Mouse (Mus musculus) liver, embryonic 16.5 days (tissue): Measurements from ENCODE around the gene Sfxn2. TPM values are rescaled to one million over a fixed set of nuclear protein-coding genes. Genes with fewer than 3 reads are reported as not detected.
A peak's percentile ranks its signal among the peaks of the same experiment; 100 is the strongest.

Experiments used
- ATAC-seq: fragments of 200-750 bp; cut with Nextera tagmentation; 2 replicates; pipeline ENCODE4 v1.8.0; 2017; ENCODE audit warnings: low read depth, mild to moderate bottlenecking, moderate number of reproducible peaks, moderate library complexity
- H3K27ac ChIP-seq: fragments of 300-500 bp; sonication (generic); 2 replicates; pipeline ENCODE4 v1.5.1; 2014; ENCODE audit warnings: mild to moderate bottlenecking, low read length
- H3K27me3 ChIP-seq: fragments of 300-500 bp; sonication (generic); 2 replicates; pipeline ENCODE4 v1.6.1; 2014; ENCODE audit warnings: low read depth, low read length, mixed read lengths; ENCODE audit not compliant: control insufficient read depth, insufficient read depth
- H3K36me3 ChIP-seq: fragments of 300-500 bp; sonication (generic); 2 replicates; pipeline ENCODE4 v1.6.1; 2014; ENCODE audit warnings: mild to moderate bottlenecking; ENCODE audit not compliant: control insufficient read depth, insufficient read depth
- H3K4me1 ChIP-seq: fragments of 300-500 bp; sonication (generic); 2 replicates; pipeline ENCODE4 v1.6.1; 2014; ENCODE audit warnings: low read depth, low read length, mixed read lengths; ENCODE audit not compliant: control insufficient read depth
- H3K4me2 ChIP-seq: fragments of 300-500 bp; sonication (generic); 2 replicates; pipeline ENCODE4 v1.6.1; 2014; ENCODE audit warnings: low read depth, low read length, mixed read lengths
- H3K4me3 ChIP-seq: fragments of 300-500 bp; sonication (generic); 2 replicates; pipeline ENCODE4 v1.5.1; 2014; ENCODE audit warnings: low read depth, mild to moderate bottlenecking, low read length
- H3K9ac ChIP-seq: fragments of 300-500 bp; sonication (generic); 2 replicates; pipeline ENCODE4 v1.6.1; 2014; ENCODE audit warnings: low read depth, low read length
- H3K9me3 ChIP-seq: fragments of 300-500 bp; sonication (generic); replicated peaks from 2 replicates; pipeline ENCODE4 v1.6.1; 2016; ENCODE audit warnings: low read length; ENCODE audit not compliant: control insufficient read depth
- WGBS: fragments of 180-500 bp; shearing (Covaris S2); extraction: QIAGEN DNeasy Blood & Tissue Kit; methylation state at CpG from one replicate; pipeline ENCODE4 v1.1.7; 2014; ENCODE audit not compliant: insufficient replicate concordance; 5-methylcytosine and 5-hydroxymethylcytosine counted together
- polyA plus RNA-seq: library from polyadenylated mRNA; unstranded; fragments of >200 nt; fragmentation: Nextera tagmentation; extraction: Ambion mirVana; gene quantifications from 2 replicates; pipeline ENCODE4 v1.2.1, GENCODE M21; 2015

Gene Sfxn2
- polyA plus RNA-seq, 1 experiment from 2014 or later, result 37.6 TPM

- Histone ChIP-seq H3K27ac (no peak overlapping the region), H3K9ac (no peak overlapping the region)
These were observed 70.1 kb downstream of the Sfxn2 start for GRCm38 (mm10) chr19:46643236-46643635.

GRCm38 (mm10) chr19:46644343-46644792 is 71.2 kb downstream of the Sfxn2 start:
- Histone ChIP-seq H3K9ac (no peak overlapping the region), H3K36me3 (peaks cover 3% of the 10 kb centered on the region), H3K4me2 (no peak overlapping the region), H3K27me3 (no peaks in the 10 kb centered on the region), H3K4me1 (peaks cover 34% of the 10 kb centered on the region), H3K27ac (peak overlapping the region; percentile 70), H3K4me3 (no peak overlapping the region), H3K9me3 (no peaks in the 10 kb centered on the region)
- 78% methylated on average over 10 of the region's 10 CpGs for WGBS
- ATAC-seq, result no peak

More at GRCm38 (mm10) chr19:46643236-46643635, 70.1 kb downstream of the Sfxn2 start:
- H3K36me3 ChIP-seq, result peaks cover 3% of the 10 kb centered on the region; the same call in 1 of the 2 replicates
- peaks cover 42% of the 10 kb centered on the region for H3K4me1 ChIP-seq
- no peak overlapping the region for H3K4me2 ChIP-seq
- ATAC-seq, result no peak
- no peak overlapping the region for H3K4me3 ChIP-seq
- WGBS, result 65% methylated on average over 5 of the region's 5 CpGs
- H3K9me3 ChIP-seq, result no peaks in the 10 kb centered on the region
- H3K27me3 ChIP-seq, result no peaks in the 10 kb centered on the region

GRCm38 (mm10) chr19:46644793-46645602 is 71.8 kb downstream of the Sfxn2 start:
- 69% methylated on average over 12 of the region's 12 CpGs for WGBS
- H3K9me3 ChIP-seq, result no peaks in the 10 kb centered on the region
- no peak overlapping the region for H3K9ac ChIP-seq
- H3K36me3 ChIP-seq, result peaks cover 3% of the 10 kb centered on the region
- no peaks in the 10 kb centered on the region for H3K27me3 ChIP-seq
- no peak overlapping the region for H3K4me3 ChIP-seq
- peak; percentile 55 for ATAC-seq
- no peak overlapping the region for H3K4me2 ChIP-seq
- H3K27ac ChIP-seq, result peak overlapping the region; percentile 70
- H3K4me1 ChIP-seq, result peaks cover 32% of the 10 kb centered on the region

GRCm38 (mm10) chr19:46646041-46646481 is 72.9 kb downstream of the Sfxn2 start:
- peak; percentile 40 for ATAC-seq
- H3K36me3 ChIP-seq, result peaks cover 3% of the 10 kb centered on the region
- no peak overlapping the region for H3K4me2 ChIP-seq
- H3K27me3 ChIP-seq, result no peaks in the 10 kb centered on the region
- H3K9me3 ChIP-seq, result no peaks in the 10 kb centered on the region
- no peak overlapping the region for H3K9ac ChIP-seq
- peaks cover 27% of the 10 kb centered on the region for H3K4me1 ChIP-seq
- 74% methylated on average over 12 of the region's 12 CpGs for WGBS
- no peak overlapping the region for H3K4me3 ChIP-seq
- no peak overlapping the region for H3K27ac ChIP-seq

GRCm38 (mm10) chr19:46647254-46647653 is 74.1 kb downstream of the Sfxn2 start:
- Histone ChIP-seq H3K27ac (no peak overlapping the region), H3K27me3 (no peaks in the 10 kb centered on the region), H3K4me3 (no peak overlapping the region), H3K4me2 (no peak overlapping the region), H3K36me3 (peaks cover 3% of the 10 kb centered on the region), H3K9ac (no peak overlapping the region), H3K4me1 (peaks cover 23% of the 10 kb centered on the region), H3K9me3 (no peaks in the 10 kb centered on the region)
- ATAC-seq, result no peak
- WGBS, result 60% methylated on average over 3 of the region's 3 CpGs

Other genes with a start within 250 kb of the Sfxn2 start
- gene Psd, start 246.2 kb upstream of the Sfxn2 start, polyA plus RNA-seq, result 3.3 TPM in 2 replicates
- gene Fbxl15, start 245.2 kb upstream of the Sfxn2 start, polyA plus RNA-seq, result 11.1 and 11.6 TPM in 2 replicates
- 67.3 and 67.6 TPM in 2 replicates for gene Cuedc2, start 234.7 kb upstream of the Sfxn2 start, polyA plus RNA-seq
- 11.2 and 13.8 TPM in 2 replicates for gene Mfsd13a, start 232.2 kb upstream of the Sfxn2 start, polyA plus RNA-seq
- gene 2310034G01Rik, start 223.1 kb upstream of the Sfxn2 start, polyA plus RNA-seq, result 0.36 and 0.40 TPM in 2 replicates
- 45.2 and 48.6 TPM in 2 replicates for gene Actr1a, start 177.6 kb upstream of the Sfxn2 start, polyA plus RNA-seq
- 5.0 and 5.7 TPM in 2 replicates for gene Sufu, start 176.5 kb upstream of the Sfxn2 start, polyA plus RNA-seq
- 7.7 and 10.5 TPM in 2 replicates for gene Trim8, start 71.7 kb upstream of the Sfxn2 start, polyA plus RNA-seq
- 23.6 and 27.1 TPM in 2 replicates for gene Arl3, start 167 bp upstream of the Sfxn2 start, polyA plus RNA-seq
- gene Wbp1l, start 25.7 kb downstream of the Sfxn2 start, polyA plus RNA-seq, result 24.8 and 31.5 TPM in 2 replicates
- 1.9 and 2.4 TPM in 2 replicates for gene Cyp17a1, start 99.8 kb downstream of the Sfxn2 start, polyA plus RNA-seq
- gene Borcs7, start 116.5 kb downstream of the Sfxn2 start, polyA plus RNA-seq, result 4.4 and 5.0 TPM in 2 replicates
- 18.2 and 18.6 TPM in 2 replicates for gene As3mt, start 134.1 kb downstream of the Sfxn2 start, polyA plus RNA-seq
- 1.2 and 1.4 TPM in 2 replicates for gene Cnnm2, start 188.2 kb downstream of the Sfxn2 start, polyA plus RNA-seq